Mouse (Mus musculus): ENCODE data around the gene Gmeb1.

DNA sequence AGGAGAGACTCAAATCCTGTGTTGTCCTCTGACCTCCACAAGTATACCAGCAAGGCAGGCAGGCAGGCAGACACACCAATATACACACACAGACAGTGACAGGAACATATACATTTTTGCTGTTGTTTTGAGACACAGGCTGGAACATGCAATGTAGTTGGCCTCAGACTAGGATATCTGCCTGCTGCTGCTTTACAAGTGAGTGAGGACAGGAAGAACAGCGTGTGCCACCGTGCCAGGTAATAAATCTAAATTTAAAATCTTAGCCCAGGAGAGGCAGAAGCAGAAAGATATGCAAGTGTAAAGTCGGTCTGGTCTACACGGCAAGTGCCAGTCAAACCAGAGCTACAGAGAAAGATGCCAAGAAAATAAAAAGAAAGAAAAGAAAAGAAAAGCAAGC, 2.2 kb downstream of the Gmeb1 start:
- no peak for TF ChIP-seq CTCF (IDR thresholded peaks at IDR 0.05; ENCODE audit: extremely low read depth, insufficient read length, insufficient replicate concordance, low read depth, low read length)
- no peak for TF ChIP-seq POLR2A (IDR thresholded peaks at IDR 0.05; ENCODE audit: low read depth, low read length)
